8 mouse cellular contexts compared by ENCODE assay signal in genomic region chr12:72085329-72086165, GRCm38 (mm10). TPM values are rescaled to one million over a fixed set of nuclear protein-coding genes. Genes with fewer than 3 reads are reported as not detected.
DNase-seq lines count a peak whose midpoint lies in the region; ATAC-seq and TF ChIP-seq lines count a peak whose summit lies in the region.

TSS of gene L3hypdh (minus strand) at chr12:72085439.
TSS of gene Jkamp (plus strand) at chr12:72085589.

- no peak for TF ChIP-seq CTCF in cortical plate, adult 2 months (IDR thresholded peaks at IDR 0.05; ENCODE audit: extremely low read depth, insufficient read depth, low read length)

- H3K27ac ChIP-seq in cortical plate, adult 2 months (ENCODE audit: insufficient read depth, low read length): peak within 1 kb of the TSS; percentile 66

- TF ChIP-seq POLR2A in cortical plate, adult 2 months (IDR thresholded peaks at IDR 0.05; ENCODE audit: extremely low read depth, insufficient read depth, low read length): peak; percentile 30; the same call in 1 of the 2 replicates

- DNase-seq in gastrocnemius, adult 8-10 months (ENCODE audit: low spot score in 2 of 2): peak; percentile 100
- DNase-seq in hindlimb bud, embryonic 11.5 days (ENCODE audit: extremely low spot score, low read depth, low spot score): peak; percentile 91
- DNase-seq in left cerebral cortex, adult 8-10 months (ENCODE audit: low spot score in 2 of 2): peak; percentile 88 to 99
- DNase-seq in right cerebral cortex, postnatal 10 days (ENCODE audit: low spot score in 2 of 2): peak; percentile 99
- DNase-seq in urinary bladder, postnatal 25 days (ENCODE audit: low spot score): peak; percentile 99

- H3K27me3 ChIP-seq in megakaryocyte, embryonic 14.5 days (replicated peaks): peaks cover 14% of the 10 kb centered on the region

- peaks cover 4% of the 10 kb centered on the region; the same call in 1 of the 2 replicates for H3K4me1 ChIP-seq in cortical plate, adult 2 months (ENCODE audit: control insufficient read depth, insufficient read depth, low read length)
- H3K4me1 ChIP-seq in megakaryocyte, embryonic 14.5 days: peaks cover 34% of the 10 kb centered on the region

- peaks cover 10% of the 10 kb centered on the region for H3K36me3 ChIP-seq in megakaryocyte, embryonic 14.5 days (replicated peaks; ENCODE audit: low read length)

- H3K9me3 ChIP-seq in megakaryocyte, embryonic 14.5 days: no peaks in the 10 kb centered on the region

- ATAC-seq in activated CD4-positive, CD25-positive, alpha-beta regulatory T cell, adult 4 months: peak; percentile 94

- peak within 1 kb of the TSS; percentile 64 for H3K4me3 ChIP-seq in cortical plate, adult 2 months (ENCODE audit: insufficient read depth, low read length)
- H3K4me3 ChIP-seq in megakaryocyte, embryonic 14.5 days (replicated peaks): peak within 1 kb of the TSS; percentile 96

RNA-seq across cellular contexts. Expression of gene L3hypdh, which starts in this region (rescaled TPM):
- under 1 TPM; 0.25 to 0.40 TPM for polyA plus RNA-seq in activated CD4-positive, CD25-positive, alpha-beta regulatory T cell, adult 4 months (2017; shearing (Covaris generic))
- polyA plus RNA-seq in cortical plate, adult 2 months (2012; rRNA removed): 4.4 TPM in 2 replicates
- 1 to 10 TPM in 3 of 4 experiments, under 1 TPM in 1; 0.48 to 1.7 (median 1.1) TPM for total RNA-seq in gastrocnemius, adult 8-10 months (2022)
- 1 to 10 TPM; 2.2 to 4.5 (median 3.2) TPM for total RNA-seq in left cerebral cortex, adult 8-10 months (2022)
- polyA plus RNA-seq in megakaryocyte, embryonic 14.5 days (2012; ENCODE audit: insufficient read depth, low replicate concordance): 0.09 and 1.2 TPM in 2 replicates

RNA-seq across cellular contexts. Expression of gene Jkamp, which starts in this region (rescaled TPM):
- polyA plus RNA-seq in activated CD4-positive, CD25-positive, alpha-beta regulatory T cell, adult 4 months (2017; shearing (Covaris generic)): 10 to 100 TPM; 31.8 to 32.2 TPM
- polyA plus RNA-seq in cortical plate, adult 2 months (2012; rRNA removed): 75.4 and 83.2 TPM in 2 replicates
- 10 to 100 TPM in 2 of 4 experiments, 1 to 10 TPM in 2; 8.5 to 12.7 (median 10.2) TPM for total RNA-seq in gastrocnemius, adult 8-10 months (2022)
- total RNA-seq in left cerebral cortex, adult 8-10 months (2022): 10 to 100 TPM; 47.1 to 57.3 (median 55.3) TPM
- 5.1 and 7.9 TPM in 2 replicates for polyA plus RNA-seq in megakaryocyte, embryonic 14.5 days (2012; ENCODE audit: insufficient read depth, low replicate concordance)

Comparison
In these comparisons a context has a peak if more than half of its experiments do, and no peak if none do; other contexts are left out.
1. Peak in every context shown above with its lines: DNase-seq, ATAC-seq, H3K4me3 ChIP-seq and H3K27ac ChIP-seq.